Mouse (Mus musculus) frontal cortex, postnatal 10 days (tissue): Measurements from ENCODE around the gene Myo1b.

Experiments
- DNase-seq, 2 experiments: peaks; one replicate each; pipeline ENCODE4 v3.0.0; 2022; ENCODE audit warnings: low spot score in 2 of 2, mixed read lengths in 1 of 2

Gene Myo1b

GRCm38 (mm10) chr1:51728816-51729215 lies 187.1 kb downstream of the Myo1b start:
- no peak for DNase-seq

- DNase-seq, result no peak
Observed at GRCm38 (mm10) chr1:51719897-51720673, 195.8 kb downstream of the Myo1b start.

- DNase-seq, result no peak
Observed at GRCm38 (mm10) chr1:51710831-51711230, 205.0 kb downstream of the Myo1b start.

GRCm38 (mm10) chr1:51706106-51706505 lies 209.8 kb downstream of the Myo1b start:
- DNase-seq, result no peak

- DNase-seq, result no peak
Observed at GRCm38 (mm10) chr1:51704610-51705009, 211.3 kb downstream of the Myo1b start.
